Mouse (Mus musculus) heart, adult 9 months (tissue): Measurements from ENCODE around the gene Tfdp1.
A peak's percentile ranks its signal among the peaks of the same experiment; 100 is the strongest.

Experiments
- DNase-seq, 2 experiments: peaks; one replicate each; pipeline ENCODE4 v3.0.0; 2022; ENCODE audit warnings: low spot score in 2 of 2

The Tfdp1 gene

DNA sequence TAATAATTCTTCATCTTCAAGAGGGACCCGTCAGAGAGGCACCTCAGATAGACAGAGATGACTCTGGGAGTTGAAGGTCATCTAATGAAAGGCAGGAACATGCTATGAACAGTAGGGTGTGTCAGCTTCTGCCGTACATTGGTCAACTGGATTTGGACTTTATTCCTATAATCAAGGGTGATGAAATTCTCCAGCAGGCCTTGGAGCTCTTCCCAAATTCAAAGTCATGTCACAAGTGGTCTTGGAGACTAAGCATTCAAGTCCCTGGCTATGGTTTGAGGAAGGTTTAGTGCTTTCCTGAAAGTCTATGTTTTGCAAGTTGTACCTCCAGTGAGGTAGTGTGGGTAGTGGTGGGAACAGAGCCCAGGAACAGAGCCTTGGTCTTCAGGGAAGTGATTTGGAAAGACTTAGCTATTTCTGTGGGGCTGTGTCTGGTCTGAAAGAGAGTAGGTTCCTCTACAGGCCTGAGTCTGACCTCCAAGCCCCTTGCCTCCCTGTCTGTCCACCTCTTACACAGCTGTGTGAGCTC lies 80.6 kb downstream of the Tfdp1 start:
- no peak for DNase-seq

- DNase-seq, result no peak
These were observed 82.4 kb downstream of the Tfdp1 start for GRCm38 (mm10) chr8:13420970-13421369.

GRCm38 (mm10) chr8:13427351-13427750 lies 88.8 kb downstream of the Tfdp1 start:
- DNase-seq, result peak in 1 of 2 experiments; percentile 60
